Mouse (Mus musculus) ES-Bruce4 (cell line): ENCODE results near the gene Slc10a1.

Experiments used
- CTCF ChIP-seq: IDR thresholded peaks from one replicate; pipeline ENCODE4 v1.8.1; 2011; ENCODE audit warnings: low read depth, low read length
- POLR2A ChIP-seq: IDR thresholded peaks from one replicate; pipeline ENCODE4 v1.8.1; 2011; ENCODE audit warnings: low read length; ENCODE audit not compliant: insufficient read depth

DNA sequence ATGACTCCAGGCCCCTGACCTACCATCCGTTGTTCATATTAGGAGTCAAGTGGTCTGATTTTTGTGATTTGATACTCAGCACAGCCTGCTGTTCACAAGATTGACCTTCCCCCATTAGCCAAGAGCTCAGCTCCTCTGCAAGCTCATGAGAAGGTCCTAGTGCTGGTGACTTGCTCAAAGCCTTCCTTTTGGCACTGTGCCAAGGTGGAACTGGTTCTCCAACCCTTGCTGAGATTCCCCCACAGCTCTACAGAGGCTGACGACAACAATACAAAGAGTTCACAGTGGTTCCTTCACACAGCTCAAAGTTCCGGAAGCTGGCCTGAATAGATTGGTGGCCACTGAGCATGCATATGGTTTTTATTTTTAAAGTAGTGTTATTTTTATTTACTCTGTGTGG is 44.3 kb downstream of the Slc10a1 start:
- TF ChIP-seq CTCF (no peak), POLR2A (no peak)
